Mouse (Mus musculus): Measurements from ENCODE around the gene G530012D18Rik. TPM values are rescaled to one million over a fixed set of nuclear protein-coding genes. Genes with fewer than 3 reads are reported as not detected.
"Not testable (repeated sequence)": the region's sequence is repeated elsewhere in the genome, so short reads cannot be mapped to it uniquely, and the experiment has no call there.

Gene G530012D18Rik
- total RNA-seq, 2 experiments from 2014 or later: not detected

DNA sequence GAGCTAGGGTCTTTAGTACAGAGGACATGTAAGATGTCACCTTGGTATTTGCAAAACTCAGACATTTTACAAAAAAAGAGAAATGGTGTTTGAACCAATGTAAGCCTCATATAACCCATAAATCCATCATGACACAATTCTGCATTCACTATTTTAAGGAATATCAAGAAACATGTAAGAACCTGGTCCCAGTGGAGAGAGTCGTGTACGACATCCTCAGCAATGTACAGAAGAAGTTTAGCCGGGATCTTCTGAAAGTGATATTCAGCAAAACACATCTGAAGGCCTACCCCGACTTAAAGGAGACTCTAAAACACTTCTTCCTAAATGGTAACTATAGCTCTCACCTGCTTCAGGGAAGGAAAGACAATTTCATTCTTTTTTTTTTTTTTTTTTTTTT, 35.1 kb downstream of the G530012D18Rik start:
- ATAC-seq (replicated peaks; ENCODE audit: low FRiP score, poor library complexity, severe bottlenecking): not testable (repeated sequence)

DNA sequence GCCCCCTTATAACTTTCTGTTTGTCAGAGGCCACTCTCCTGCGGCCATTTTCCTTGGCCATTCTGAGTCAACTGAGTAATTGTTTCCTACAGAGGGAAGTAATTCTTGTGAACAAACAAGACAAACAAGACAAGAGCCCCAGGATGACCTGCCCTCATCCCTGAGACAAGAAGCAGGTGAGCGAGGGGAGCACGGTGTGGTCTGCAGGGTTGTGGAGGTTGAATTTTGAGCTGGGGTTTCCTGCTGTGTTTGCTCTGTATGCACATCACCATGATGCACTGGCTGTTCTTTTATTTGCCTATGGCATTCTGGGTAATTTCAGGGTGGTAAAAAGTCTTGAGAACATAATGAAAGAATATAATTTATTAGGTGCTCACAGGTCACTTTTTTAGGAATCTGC, 39.6 kb downstream of the G530012D18Rik start:
- ATAC-seq (replicated peaks; ENCODE audit: low FRiP score, poor library complexity, severe bottlenecking): not testable (repeated sequence)

GRCm38 (mm10) chr1:85615819-85616218, 40.3 kb downstream of the G530012D18Rik start:
- ATAC-seq (replicated peaks; ENCODE audit: low FRiP score, poor library complexity, severe bottlenecking): not testable (repeated sequence)

GRCm38 (mm10) chr1:85617161-85617560, 41.7 kb downstream of the G530012D18Rik start:
- ATAC-seq (replicated peaks; ENCODE audit: low FRiP score, poor library complexity, severe bottlenecking): not testable (repeated sequence)

DNA sequence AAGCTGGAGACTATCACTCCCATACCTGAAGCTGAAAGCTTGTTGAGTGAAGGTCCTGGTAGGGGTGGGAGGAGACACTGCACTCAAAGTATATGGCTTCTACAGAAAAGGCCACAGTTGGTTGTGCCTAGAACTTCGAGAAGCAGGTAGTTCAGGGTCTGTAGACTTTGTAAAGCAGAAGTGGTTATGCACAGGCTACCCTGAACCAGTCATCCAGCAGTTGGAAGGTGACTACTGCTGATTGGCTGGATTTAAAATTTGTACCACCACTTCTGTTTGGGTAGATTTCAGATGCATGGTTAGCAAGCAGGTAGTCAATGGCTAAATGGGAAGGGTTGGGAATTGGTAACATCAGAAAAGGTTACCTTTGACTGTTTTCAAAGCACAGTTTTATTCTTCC, 43.2 kb downstream of the G530012D18Rik start:
- not testable (repeated sequence) for ATAC-seq (replicated peaks; ENCODE audit: low FRiP score, poor library complexity, severe bottlenecking)

Other genes with a start within 250 kb of the G530012D18Rik start
- gene Sp110, start 23.1 kb downstream of the G530012D18Rik start, total RNA-seq (2015; ENCODE audit: low replicate concordance): 24.9 and 28.1 TPM in 2 replicates
- gene Sp110, start 23.1 kb downstream of the G530012D18Rik start, total RNA-seq (2017; ENCODE audit: low replicate concordance): 16.2 and 36.6 TPM in 2 replicates
- gene Sp140, start 24.7 kb downstream of the G530012D18Rik start, total RNA-seq (2015; ENCODE audit: low replicate concordance): 47.0 and 57.1 TPM in 2 replicates
- gene Sp140, start 24.7 kb downstream of the G530012D18Rik start, total RNA-seq (2017; ENCODE audit: low replicate concordance): 45.6 and 57.7 TPM in 2 replicates
- gene Sp100, start 74.3 kb downstream of the G530012D18Rik start, total RNA-seq (2015; ENCODE audit: low replicate concordance): 193 and 229 TPM in 2 replicates
- gene Sp100, start 74.3 kb downstream of the G530012D18Rik start, total RNA-seq (2017; ENCODE audit: low replicate concordance): 195 and 223 TPM in 2 replicates
- 11.0 and 14.2 TPM in 2 replicates for gene A630001G21Rik, start 203.0 kb downstream of the G530012D18Rik start, total RNA-seq (2015; ENCODE audit: low replicate concordance)
- gene A630001G21Rik, start 203.0 kb downstream of the G530012D18Rik start, total RNA-seq (2017; ENCODE audit: low replicate concordance): 13.9 and 28.5 TPM in 2 replicates
- gene Cab39, start 217.8 kb downstream of the G530012D18Rik start, total RNA-seq (2015; ENCODE audit: low replicate concordance): 24.6 and 26.3 TPM in 2 replicates
- 36.0 and 48.6 TPM in 2 replicates for gene Cab39, start 217.8 kb downstream of the G530012D18Rik start, total RNA-seq (2017; ENCODE audit: low replicate concordance)

Data from erythroblast, adult 5-6 weeks (primary cell).